Mouse (Mus musculus): ENCODE measurements around the gene 2010111I01Rik.
A peak's percentile ranks its signal among the peaks of the same experiment; 100 is the strongest.

2010111I01Rik gene

GRCm38 (mm10) chr13:63115187-63115784, 150.6 kb downstream of the 2010111I01Rik start:
- DNase-seq: peak; percentile 81

- DNase-seq: peak; percentile 93
Observed at GRCm38 (mm10) chr13:63117495-63118184, 152.9 kb downstream of the 2010111I01Rik start.

DNA sequence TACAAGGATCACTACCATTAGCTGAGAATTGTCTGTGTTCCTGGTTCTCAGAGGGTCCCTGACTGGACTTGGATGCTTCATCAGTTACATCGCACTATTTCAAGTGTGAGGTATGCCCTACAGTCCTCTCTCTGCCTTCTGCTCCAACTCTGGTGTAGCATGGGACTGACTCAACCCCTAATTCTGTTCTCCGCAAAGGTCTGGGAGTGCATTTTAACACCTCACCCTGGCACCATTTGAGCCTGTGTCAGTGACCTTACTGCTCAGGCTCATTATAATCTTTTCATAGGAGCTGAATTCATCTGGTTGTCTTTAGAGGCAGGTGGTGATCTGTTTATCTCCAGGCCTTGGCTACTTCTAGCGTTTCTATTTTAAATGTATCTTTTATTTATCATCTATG, 154.0 kb downstream of the 2010111I01Rik start:
- DNase-seq: peak; percentile 92

- peak; percentile 86 for DNase-seq
Observed at GRCm38 (mm10) chr13:63120296-63120695, 155.6 kb downstream of the 2010111I01Rik start.

- peak; percentile 80 for DNase-seq
Observed at GRCm38 (mm10) chr13:63121747-63122146, 157.1 kb downstream of the 2010111I01Rik start.

- DNase-seq: peak; percentile 62
Observed at GRCm38 (mm10) chr13:63126206-63126605, 161.5 kb downstream of the 2010111I01Rik start.

DNA sequence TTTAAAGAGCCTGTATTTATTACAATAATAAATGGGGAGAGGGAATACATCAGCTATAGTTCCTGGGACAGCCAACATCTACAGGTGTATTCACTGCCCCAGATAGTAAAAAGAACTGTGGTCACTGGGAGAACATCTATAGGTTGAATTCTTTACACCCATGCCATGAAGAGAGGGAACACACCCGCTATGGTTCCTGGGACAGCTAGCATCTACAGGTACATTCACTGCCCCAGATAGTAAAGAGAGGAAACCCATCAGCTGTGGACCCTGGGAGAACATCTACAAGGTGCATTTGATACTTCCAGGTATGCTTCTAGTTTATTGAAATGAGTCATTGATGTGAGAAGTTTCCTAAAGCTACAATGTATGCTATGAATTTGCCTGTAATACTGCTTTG, 162.8 kb downstream of the 2010111I01Rik start:
- peak; percentile 30 for DNase-seq

- DNase-seq: peak; percentile 95
Observed at GRCm38 (mm10) chr13:63134879-63135421, 170.3 kb downstream of the 2010111I01Rik start.

DNA sequence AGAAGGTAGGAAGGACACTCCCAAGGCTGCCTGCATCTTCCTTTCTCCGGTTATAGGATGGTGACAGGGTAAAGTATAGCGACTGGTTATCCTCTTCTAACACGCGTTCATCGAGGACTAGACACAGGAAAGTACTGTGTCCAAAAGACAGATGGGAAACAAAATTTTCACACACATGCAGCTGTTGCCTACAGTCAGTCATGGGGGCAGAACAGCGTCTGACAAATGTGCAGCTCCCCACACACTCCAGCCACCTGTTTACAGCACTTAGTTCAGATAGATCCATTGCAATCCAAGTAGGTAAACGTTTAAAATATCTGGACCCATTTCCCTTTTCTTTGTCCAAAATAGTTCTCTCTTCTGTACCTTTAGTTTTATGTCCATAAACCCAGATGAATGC, 171.3 kb downstream of the 2010111I01Rik start:
- no peak for DNase-seq

- DNase-seq: peak; percentile 68
Observed at GRCm38 (mm10) chr13:63136775-63137174, 172.1 kb downstream of the 2010111I01Rik start.

- DNase-seq: peak; percentile 60
Observed at GRCm38 (mm10) chr13:63138376-63139048, 173.8 kb downstream of the 2010111I01Rik start.

- DNase-seq: peak; percentile 93
Observed at GRCm38 (mm10) chr13:63139463-63140226, 175.0 kb downstream of the 2010111I01Rik start.

DNA sequence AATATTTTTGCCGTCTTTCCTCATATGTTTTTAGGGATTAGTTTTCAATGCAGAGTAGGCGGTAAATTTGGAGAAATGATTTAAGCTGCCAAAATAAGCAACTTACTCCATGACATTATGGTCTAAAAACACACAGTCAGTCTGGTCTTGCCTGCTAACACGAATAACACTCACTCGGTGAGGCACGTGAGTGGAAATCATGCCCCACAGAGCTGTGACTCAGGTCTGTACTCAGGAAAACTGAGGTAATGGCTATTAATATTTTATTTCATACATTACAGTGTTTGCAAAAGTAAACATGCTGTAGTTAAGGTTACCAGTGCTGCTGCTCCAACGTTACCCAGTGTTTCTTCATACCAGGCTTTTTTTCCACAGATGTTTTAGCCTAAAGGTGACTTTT, 176.1 kb downstream of the 2010111I01Rik start:
- peak; percentile 94 for DNase-seq

DNA sequence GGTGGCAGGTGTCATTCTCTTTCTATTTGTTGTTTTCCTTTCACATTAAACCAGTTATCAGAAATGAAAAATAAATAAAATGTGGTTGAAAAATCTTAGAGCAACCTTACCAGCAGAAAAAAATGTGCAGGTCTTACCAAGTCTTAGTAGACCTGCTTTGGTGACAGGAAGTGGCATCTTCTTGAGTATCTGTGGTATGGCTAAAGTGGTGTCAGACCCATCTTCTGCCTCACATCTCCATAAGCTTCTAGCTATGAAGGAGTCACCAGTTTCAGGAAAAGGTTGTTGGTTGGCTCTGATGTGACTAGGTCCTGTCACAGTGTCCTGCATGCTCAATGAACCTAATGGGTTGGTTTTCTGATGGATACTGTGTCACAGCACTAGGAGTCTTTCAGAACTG, 176.6 kb downstream of the 2010111I01Rik start:
- DNase-seq: peak; percentile 33

GRCm38 (mm10) chr13:63146604-63147188, 182.0 kb downstream of the 2010111I01Rik start:
- peak; percentile 64 for DNase-seq

- peak; percentile 94 for DNase-seq
Observed at GRCm38 (mm10) chr13:63148157-63148556, 183.5 kb downstream of the 2010111I01Rik start.

GRCm38 (mm10) chr13:63150470-63151020, 185.9 kb downstream of the 2010111I01Rik start:
- peak; percentile 71 for DNase-seq

DNA sequence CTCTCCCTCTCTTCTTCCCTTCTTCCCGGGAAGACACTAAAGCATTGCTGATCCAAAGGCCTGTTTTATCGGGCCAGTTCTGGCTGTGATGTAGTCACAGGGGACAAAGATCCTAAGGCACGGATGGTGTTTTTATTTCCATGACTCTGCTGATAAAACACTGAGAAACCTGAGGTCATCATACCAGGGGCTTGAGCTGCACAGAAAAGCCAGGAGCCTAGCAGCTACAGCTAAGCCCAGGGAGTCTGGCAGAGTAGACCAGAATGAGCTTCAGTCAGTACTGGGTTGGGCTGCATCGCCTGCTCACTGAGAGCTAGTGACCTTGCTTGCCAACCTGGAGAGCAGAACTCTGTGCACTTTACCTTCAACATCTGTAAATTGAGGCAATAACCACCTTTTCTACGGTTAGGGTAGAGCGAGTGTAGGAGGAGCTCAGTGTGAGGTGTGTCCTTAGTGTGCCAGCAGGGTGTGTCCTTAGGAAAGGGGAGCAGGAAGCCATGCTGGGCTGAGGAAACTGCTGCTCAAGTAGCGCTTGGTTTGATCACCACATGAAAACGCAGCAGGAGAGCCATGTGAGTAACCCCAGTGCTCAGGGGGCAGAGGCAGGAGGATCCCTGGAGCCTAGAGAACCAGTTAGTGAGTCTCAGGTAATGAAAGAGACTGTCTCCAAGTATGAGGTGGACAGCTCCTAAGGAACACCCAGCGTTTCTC, 186.5 kb downstream of the 2010111I01Rik start:
- peak; percentile 95 for DNase-seq

GRCm38 (mm10) chr13:63152498-63152897, 187.8 kb downstream of the 2010111I01Rik start:
- peak; percentile 84 for DNase-seq

GRCm38 (mm10) chr13:63153397-63153796, 188.7 kb downstream of the 2010111I01Rik start:
- DNase-seq: peak; percentile 95

GRCm38 (mm10) chr13:63154851-63155571, 190.3 kb downstream of the 2010111I01Rik start:
- DNase-seq: peak; percentile 94
